Mouse (Mus musculus): ENCODE data around the gene B3gnt3.

B3gnt3 gene

GRCm38 (mm10) chr8:71645510-71645909, 56.1 kb downstream of the B3gnt3 start:
- DNase-seq (ENCODE audit: low spot score in 2 of 2), result no peak
